Mouse (Mus musculus) monocyte, adult 5-6 weeks (primary cell): ENCODE results near the gene Fgd4. TPM values are rescaled to one million over a fixed set of nuclear protein-coding genes. Genes with fewer than 3 reads are reported as not detected.

ENCODE experiments used
- ATAC-seq: fragments of 153-309, 156-312 bp; replicated peaks from 2 replicates; pipeline ENCODE4 v1.8.0; 2017; ENCODE audit warnings: mild to moderate bottlenecking; ENCODE audit not compliant: low TSS enrichment, insufficient number of reproducible peaks, severe bottlenecking, poor library complexity, low FRiP score
- total RNA-seq: library from RNA; stranded (forward); fragments of 200-1000, 200-491, 200-594 nt; gene quantifications from 3 replicates; pipeline ENCODE4 v1.2.3, GENCODE M21; 2017

The Fgd4 gene
- total RNA-seq: 109 to 116 TPM (median 115 TPM) in 3 replicates

DNA sequence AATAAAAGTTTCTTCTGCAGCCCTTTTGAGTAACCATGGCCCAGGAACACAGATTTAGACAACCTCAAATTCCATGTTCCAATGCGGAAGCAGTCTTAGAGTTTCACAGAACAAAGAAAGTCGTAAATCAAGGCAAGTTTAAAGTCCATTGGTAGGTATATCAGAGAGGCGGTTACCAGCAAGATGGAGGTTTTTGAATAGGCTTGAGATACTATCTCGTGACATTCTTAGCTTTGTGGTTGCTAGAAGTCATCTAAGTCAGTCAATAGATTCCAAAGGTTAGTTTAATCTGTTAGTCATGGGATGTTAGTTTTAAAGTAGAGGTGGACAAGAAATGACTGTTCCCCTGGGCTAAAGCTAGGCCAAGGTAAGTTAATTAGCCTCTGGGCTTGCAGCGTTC, at the start of gene Fgd4:
Gene Fgd4, minus strand, starts transcription at position 89 of the 400 bp plus-strand sequence.
- ATAC-seq: no peak

DNA sequence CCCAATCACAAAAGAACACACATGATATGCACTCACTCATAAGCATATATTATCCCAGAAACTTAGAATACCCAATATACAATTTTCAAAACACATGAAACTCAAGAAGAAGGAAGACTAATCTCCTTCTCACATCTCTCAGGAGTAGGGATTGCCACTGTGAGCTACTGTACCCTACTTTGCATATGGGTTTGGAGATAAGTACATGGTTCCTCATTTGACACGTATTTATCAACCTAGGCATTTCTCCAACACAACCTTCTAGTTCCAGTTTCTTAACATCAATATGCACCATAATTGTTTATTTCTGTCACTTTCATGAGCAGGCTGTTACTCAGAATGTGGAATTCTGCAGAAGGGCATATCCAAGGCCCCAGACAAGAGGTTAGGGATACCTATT, 44.8 kb upstream of the Fgd4 start:
- ATAC-seq: no peak

DNA sequence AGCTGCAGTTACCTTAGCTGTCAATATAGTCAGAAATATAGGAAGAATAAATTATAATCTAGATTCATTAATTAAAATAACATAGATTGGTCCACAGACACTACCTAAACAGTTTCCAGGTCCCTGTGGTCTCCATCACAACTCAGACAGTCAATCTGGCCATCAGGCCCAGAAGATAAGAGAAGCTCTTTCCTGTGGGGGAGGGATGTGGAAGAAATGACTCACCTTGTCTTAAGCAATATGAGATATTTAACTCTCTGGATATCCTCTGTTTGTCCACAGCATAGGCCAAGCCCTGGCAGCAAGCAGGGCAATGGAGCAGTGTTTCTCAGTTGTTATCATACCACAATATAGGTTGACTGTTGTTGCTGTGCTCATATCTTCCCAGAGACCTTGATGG, 33.4 kb upstream of the Fgd4 start:
- no peak for ATAC-seq

DNA sequence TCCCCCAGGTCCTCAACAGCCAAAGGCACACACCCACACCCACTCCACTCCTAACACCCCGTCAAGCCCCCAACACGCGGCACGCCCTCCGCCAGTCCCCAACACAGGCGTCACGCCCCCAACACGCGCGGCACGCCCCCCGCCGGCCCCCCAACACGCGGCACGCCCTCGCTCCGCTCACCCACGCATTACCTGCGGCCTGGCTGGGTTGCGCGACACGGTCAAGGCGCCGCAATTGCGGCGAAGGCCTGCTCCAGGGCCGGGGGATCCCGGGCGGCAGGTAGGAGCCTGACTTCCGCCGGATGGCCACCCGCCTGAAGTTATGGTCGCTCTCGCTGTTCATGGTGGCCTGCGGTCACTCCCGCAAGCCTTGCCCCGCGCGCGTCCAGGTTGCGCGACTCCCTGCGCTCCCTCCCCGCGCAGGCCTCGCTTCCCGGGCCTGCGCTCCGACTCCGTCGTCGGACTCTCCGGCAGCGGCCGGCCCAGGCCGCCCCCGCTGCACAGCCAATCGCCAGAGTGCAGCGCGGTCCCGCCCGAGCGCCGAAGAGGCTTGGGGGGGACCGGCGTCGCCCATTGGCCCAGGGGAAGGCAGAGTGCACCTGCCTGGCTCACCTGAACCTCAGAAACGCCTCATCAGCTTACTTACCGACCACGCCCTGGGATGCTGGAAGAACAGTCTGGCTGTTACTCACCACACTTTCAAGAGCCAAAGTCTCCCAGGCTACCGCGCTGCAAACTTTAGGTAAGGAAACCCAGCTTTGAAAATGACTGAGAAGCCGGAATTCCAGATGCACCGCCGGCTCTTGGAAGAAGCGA, 555 bp downstream of the Fgd4 start:
- ATAC-seq: no peak

DNA sequence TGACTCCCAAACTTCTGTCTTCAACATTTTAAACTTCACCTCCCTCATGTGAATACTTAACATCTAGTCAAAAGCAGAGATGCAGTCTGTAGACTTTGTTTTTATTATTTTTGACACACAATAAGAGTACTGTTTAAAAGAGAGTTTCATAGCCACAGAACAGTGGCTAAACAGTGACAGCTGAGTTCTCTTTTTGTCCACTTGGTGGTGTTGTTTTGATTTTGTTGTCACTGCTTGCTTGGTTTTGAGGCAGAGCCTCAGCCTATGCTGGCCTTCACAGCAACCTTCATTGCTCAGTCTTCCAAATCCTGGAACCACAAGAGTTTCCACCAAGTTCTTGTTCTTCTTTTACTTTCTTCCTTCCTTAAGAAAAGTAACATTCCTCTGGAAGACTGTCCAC, 3.8 kb downstream of the Fgd4 start:
- no peak for ATAC-seq

DNA sequence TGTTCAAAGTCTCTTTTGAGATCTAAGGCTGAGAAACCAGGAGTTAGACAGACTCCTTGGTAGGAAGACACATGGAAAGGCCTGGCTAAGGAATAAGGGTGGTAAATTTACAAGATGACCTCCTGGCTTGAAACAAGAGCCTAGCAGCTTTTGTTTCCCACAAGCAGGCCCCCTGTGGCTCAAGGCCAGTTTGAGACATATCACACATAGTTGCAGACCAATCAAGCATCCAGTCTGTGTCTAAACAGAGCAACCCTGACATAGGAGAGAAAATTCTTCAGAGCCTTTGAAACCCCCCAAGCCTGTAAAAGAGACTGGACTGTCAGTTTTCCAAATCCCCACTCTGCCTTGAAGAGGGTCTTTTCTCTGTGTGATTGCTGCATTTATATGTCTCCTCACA, 7.7 kb downstream of the Fgd4 start:
- no peak for ATAC-seq

DNA sequence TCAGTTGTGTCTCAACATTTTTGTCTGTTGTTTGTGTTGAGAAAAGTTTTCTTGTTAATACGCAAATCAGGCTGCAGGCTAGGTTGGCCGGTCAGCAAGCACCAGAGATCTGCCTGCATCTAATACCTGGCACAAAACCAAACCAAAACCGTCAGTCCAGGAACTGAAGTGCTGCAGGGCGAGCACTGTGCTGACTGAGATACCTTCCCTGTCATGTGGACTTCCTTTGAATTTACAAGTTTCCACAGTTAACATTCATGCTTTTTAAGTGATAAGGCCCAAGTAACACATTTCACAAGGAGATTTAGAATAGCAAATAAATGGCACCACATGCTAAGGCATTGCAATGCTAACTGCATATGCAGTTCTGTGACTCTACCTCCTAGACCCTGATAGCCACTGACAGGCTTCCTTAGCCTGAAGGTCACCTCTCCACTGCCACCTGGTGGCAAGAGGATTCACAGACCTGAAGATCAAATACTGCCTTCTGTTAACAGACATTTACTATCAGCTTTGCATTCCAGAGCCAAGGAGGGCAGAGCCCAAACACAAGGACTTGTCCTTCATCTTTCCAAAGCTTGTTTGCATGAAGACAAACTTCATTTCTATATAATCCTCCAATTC, 15.8 kb downstream of the Fgd4 start:
- ATAC-seq: peak; percentile 90

DNA sequence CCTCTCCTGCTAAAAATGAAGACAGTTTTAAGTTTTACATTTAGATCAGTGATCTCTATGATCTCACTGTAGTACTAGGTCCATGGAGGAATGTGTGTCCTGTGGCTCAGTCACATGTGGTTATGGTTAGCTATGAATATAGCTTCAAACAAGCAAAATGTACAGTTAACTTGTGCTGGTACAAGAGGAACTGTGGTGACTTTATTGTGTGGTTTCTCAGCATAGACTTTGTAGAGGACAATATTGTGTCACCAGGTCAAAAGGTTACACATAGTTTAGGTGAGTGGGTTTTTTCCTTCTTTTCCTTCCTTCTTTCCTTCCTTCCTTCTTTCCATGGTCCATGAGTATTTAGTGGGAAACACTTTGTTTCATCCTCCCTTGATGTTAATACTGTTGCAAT, 23.8 kb downstream of the Fgd4 start:
- 0 out of 2 replicates have a peak, but pooled peaks have one; percentile 40 for ATAC-seq

DNA sequence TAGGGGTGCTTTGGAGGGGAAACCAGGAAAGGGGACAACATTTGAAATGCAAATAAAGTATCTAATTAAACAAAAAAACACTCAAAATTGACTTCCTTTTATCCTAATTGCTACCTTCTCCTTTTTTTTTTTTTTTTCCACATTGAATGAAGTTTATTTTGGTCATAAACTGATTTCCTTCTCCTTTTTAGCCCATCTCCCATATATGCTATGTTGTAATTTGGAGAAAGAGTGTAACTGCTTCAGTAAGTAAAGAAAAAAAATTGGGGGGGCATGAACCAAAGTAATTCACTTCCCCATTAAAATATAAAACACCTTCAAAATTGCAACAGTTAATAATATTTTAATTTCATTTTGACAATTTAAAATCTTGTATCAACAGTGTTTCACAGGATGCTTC, 25.8 kb downstream of the Fgd4 start:
- no peak for ATAC-seq

DNA sequence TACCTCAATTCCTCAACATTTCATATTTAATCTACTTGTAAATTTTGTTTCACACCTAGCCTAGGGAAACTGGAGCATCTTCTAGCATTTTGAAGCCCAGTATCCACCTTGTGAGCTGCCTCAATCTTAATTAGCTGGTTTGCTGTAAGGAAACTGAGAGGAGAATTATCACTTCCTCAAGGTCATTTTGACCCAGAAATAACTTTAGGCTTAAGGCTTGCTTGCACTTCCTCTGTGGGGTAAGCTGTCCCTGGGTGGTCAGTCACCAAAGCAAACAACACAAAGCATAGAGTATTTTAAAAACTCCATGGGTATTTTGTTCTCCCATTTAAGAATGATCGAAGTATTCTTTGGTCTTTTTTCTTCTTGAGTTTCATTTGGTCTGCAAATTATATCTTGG, 27.2 kb downstream of the Fgd4 start:
- no peak for ATAC-seq

DNA sequence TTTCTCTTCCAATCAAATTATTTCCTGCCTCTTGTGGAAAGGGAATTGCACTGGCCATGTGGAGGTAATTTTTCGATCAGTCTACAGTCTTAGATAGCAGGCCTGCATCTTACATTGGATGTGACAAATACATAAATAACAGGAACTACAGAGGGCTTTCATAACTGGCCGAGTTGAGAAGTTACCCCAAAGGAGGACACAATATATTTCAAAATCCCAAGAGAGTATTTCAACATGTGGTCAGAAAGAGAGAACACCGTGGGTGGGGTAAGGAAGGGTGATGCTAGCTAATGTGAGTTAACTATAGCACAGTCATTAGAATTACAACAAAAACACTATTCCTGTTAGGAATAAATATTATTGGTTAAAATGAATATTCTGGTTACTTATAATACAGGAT, 29.0 kb downstream of the Fgd4 start:
- peak; percentile 92 for ATAC-seq

DNA sequence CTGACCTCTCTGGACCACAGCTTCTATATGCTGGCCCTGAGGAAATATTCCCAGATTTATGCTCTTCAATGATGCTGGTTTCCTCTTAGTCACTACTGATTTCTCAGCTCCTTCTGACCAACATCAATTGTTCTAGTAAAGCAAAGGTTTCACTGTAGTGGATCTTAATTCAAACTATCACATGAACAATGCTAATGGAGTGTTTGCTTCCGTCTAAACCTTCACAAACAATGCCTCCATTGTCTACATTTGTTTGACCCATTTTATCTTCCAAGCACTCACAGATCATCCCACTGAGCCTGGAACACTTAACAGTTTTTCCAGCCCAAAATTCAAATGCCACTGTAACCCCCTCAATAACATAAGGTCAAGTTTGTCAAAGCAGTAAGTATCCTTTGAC, 33.6 kb downstream of the Fgd4 start:
- no peak for ATAC-seq

DNA sequence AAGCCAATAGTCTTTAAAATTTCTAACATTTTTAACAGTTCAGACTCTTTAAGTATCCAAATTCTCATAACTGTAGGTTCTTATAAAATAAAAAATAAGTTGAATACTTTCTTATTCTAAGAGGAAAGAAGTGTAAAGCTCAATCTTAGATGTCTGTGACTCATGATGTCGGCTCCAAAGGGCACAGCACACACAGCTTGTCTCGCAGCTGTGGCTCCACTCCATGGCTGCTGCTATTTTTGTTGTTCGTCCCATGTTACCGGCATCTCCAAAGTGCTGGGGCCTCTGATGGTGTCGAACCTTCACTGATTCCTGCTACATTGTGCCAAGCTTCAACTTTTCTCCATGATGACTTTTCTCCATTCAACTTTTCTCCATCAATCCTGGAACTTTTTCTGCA, 34.1 kb downstream of the Fgd4 start:
- ATAC-seq: no peak

DNA sequence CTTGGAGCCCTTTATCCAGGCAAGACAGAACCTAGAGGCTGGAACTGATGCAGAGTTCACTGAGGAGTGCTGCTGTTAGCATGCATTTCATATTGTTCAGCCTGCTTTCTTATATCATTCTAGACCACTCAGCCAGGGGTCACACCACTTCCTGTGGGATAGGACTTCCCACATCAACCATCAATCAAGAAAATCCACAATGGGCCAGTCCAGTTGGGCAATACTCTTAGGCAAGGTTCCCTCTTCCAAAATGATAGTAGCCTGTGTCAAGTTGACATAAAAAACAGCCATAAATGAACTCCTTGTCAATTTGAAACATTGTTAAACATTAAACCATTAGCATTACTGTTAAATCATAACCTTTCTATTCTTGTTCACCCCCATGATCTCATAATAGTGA, 34.6 kb downstream of the Fgd4 start:
- no peak for ATAC-seq

DNA sequence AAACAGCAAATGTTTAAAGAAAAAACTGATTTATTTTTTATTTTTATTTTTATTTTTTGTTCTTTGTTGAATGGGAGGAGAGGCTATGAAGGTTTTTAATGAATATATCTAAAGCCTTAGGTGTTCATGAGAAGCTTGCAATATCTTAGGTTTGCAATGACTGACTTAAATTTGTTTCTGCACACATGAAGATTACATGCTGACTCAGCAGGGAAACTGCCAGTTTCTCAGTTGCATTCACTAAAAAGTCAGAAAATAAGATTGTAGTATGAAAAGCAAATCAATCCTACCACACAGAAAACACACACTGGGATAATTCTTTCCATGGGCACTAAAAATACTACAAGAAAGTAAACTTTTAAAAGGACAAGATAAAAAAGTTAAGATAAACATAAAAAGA, 39.6 kb downstream of the Fgd4 start:
- no peak for ATAC-seq

DNA sequence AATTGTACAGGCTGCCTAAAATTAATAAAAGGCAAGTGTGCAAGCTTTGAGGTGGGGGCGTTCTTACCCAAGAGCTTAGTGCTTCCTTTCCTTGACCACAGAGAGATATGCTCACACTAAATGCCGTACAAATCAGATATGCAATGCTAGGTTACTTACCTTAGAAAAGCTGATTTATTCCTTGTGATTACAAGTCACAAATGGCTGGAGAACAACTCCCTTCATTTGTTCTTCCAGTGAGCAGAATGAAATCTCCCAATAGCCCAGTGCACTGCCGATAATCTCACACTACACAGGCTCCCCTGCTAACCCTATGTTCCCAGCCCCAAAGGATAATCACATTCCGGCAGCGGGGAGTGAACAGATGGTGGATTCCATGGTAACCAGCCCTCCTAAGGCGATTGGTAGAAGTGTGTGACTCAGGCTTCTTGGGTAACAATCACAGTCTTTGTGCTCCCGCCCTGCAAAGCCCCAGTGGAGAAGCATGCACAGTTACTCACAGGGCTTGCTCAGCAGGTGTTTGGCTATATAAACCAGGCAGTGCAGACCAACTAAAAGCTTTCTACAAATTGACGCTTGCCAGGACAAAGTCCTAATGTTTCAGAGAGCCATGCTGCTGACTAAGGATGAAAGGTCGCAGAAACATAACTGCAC, 40.3 kb downstream of the Fgd4 start:
- no peak for ATAC-seq

DNA sequence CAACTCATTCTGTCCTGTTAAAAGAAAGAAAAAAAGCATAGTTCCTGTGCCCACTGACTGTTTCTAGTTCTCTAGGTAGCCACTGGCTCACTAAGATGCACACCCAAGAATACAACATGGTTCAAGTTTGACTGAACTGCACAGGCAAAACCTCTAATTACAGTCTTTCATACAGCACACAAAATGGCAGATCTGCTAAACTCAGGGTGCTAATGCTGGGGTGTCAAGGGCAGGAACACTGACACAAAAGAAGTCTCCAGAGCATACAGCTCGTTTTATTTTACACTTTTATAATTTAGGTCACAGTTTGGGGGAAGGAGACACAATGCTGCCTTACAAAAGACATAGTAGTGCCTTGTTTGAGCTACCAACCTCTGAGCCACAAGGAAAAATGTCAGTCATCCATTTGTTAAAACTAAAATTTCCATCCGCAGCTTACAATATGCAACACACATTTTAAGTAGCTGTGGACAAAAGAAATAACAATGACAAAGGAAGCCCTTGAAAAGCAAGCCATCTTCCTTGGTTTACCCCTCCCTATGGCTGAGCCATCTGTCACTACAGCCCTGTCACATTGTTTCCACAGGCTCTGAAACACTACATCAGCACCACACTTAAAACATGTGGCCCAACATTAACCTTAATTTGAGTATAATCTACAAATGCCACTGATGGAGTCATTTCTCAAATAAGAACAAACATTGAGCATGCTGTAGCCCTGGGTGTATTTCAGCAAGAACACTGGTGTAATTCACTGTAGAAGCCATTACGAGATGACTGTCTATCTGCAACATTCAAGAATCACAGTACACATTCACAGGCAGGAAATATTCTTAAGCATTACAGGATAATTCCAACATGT, 41.1 kb downstream of the Fgd4 start:
- no peak for ATAC-seq

DNA sequence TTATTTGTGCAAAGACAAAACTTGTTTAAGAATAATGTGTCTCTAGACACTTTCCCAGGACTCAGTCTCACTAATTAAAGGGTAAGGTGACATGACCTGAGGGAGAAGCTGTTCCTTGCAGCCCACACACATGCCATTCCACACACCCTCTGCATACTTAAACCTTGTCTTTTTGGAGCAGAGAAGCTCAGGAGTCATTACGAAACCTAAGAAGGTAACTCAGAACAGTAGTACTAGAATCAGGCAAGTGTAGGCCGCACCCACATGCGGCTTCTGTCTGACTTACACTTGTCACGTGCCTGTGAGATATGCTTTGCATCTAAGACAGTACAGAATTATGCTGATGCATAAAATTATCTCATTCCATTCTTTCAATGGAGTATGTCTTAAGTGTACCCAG, 42.6 kb downstream of the Fgd4 start:
- ATAC-seq: no peak

DNA sequence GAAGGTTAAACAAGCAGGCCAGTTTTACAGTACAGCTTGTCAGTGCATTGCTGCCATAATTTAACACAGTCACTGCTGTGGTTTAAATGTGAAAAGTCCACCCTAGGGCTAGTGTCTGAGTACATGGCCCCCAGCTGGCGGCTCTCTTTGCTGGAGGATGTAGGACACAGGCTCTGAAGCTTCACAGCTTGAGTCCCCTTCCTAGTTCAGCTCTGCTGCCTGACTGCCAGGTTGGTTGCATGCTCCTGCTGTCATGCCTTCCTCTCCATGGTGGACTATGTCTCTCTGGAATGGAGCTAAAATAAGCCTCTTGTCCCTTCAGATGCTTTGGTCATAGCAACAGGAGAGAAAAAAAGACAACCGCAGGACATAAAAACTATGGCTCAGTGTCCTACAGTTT, 46.3 kb downstream of the Fgd4 start:
- ATAC-seq: no peak
